Mouse (Mus musculus): Measurements from ENCODE around the gene Arfgap3. TPM values are rescaled to one million over a fixed set of nuclear protein-coding genes. Genes with fewer than 3 reads are reported as not detected.
"Not testable (repeated sequence)": the region's sequence is repeated elsewhere in the genome, so short reads cannot be mapped to it uniquely, and the experiment has no call there.

Gene Arfgap3
- polyA plus RNA-seq, 1 experiment from 2014 or later, result 36.2 TPM

- no peak overlapping the region for H3K4me3 ChIP-seq (replicated peaks; ENCODE audit: low read depth, low read length)
- peaks cover 40% of the 10 kb centered on the region for H3K36me3 ChIP-seq (ENCODE audit: insufficient read depth, low read length)
- no peak overlapping the region for H3K9ac ChIP-seq (ENCODE audit: low read depth, low read length)
- TF ChIP-seq CTCF (IDR thresholded peaks at IDR 0.05; ENCODE audit: low read depth), result no peak
- no peak overlapping the region for H3K27ac ChIP-seq
- ATAC-seq (replicated peaks; ENCODE audit: low FRiP score, low read depth) (no peak), DNase-seq (ENCODE audit: low spot score) (no peak)
- no peaks in the 10 kb centered on the region for H3K9me3 ChIP-seq (replicated peaks; ENCODE audit: low read length)
- WGBS, result 82% methylated on average over 5 of the region's 5 CpGs
- H3K4me2 ChIP-seq (ENCODE audit: low read length), result no peak overlapping the region
- no peaks in the 10 kb centered on the region for H3K27me3 ChIP-seq (ENCODE audit: insufficient read depth, low read length)
- no peaks in the 10 kb centered on the region for H3K4me1 ChIP-seq (replicated peaks; ENCODE audit: insufficient read depth, low read length)
Measured at GRCm38 (mm10) chr15:83309878-83310277, 40.2 kb downstream of the Arfgap3 start.

DNA sequence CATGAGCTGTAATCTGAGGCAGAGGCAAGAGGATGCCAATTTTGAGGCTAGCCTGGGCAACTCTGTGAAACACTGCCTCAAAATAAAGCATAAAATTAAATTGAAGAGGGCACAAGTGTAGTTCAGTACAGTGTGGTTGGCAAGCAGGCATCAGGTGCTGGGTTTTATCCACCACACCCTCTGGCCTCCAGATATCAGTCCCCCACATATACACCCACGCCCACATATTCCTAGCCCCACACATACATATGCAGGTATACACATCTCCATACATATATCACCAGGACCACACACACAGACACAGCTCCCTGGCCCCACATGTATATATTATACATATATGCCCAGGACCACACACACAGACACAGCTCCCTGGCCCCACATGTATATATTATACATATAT lies 41.3 kb downstream of the Arfgap3 start:
- not testable (repeated sequence) for DNase-seq (ENCODE audit: low spot score); H3K4me1 ChIP-seq (replicated peaks; ENCODE audit: insufficient read depth, low read length); H3K4me2 ChIP-seq (ENCODE audit: low read length); H3K27me3 ChIP-seq (ENCODE audit: insufficient read depth, low read length); H3K9me3 ChIP-seq (replicated peaks; ENCODE audit: low read length); H3K9ac ChIP-seq (ENCODE audit: low read depth, low read length); H3K4me3 ChIP-seq (replicated peaks; ENCODE audit: low read depth, low read length); H3K27ac ChIP-seq; ATAC-seq (replicated peaks; ENCODE audit: low FRiP score, low read depth)
- WGBS, result 100% methylated on average over 1 of the region's 1 CpGs
- peaks cover 32% of the 10 kb centered on the region for H3K36me3 ChIP-seq (ENCODE audit: insufficient read depth, low read length)

DNA sequence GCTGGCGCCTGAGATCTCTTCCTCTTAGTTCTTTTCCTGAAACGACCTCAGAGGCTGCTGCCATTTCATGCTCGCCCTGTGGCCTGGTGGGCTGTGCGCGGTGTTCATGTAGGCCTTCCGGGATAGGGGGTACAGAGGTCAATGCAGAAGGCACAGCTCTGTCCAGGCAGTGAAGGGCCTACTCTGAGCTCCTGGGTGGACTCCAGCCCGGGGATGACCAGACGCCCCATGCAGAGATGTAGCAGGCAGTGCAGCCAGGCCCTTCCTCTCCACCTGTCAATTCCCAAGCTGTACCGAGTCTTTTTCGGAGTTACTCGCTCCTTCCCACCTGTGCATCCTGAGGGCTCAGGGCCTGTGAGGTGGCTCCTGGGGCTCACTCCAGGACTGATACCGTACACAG lies 43.9 kb downstream of the Arfgap3 start:
- TF ChIP-seq CTCF (IDR thresholded peaks at IDR 0.05; ENCODE audit: low read depth), result no peak
- peak overlapping the region; percentile 38; the same call in 1 of the 2 replicates for H3K27ac ChIP-seq
- WGBS, result 88% methylated on average over 12 of the region's 12 CpGs
- H3K9me3 ChIP-seq (replicated peaks; ENCODE audit: low read length), result no peaks in the 10 kb centered on the region
- no peaks in the 10 kb centered on the region for H3K27me3 ChIP-seq (ENCODE audit: insufficient read depth, low read length)
- no peak overlapping the region for H3K4me3 ChIP-seq (replicated peaks; ENCODE audit: low read depth, low read length)
- ATAC-seq (replicated peaks; ENCODE audit: low FRiP score, low read depth) (no peak), DNase-seq (ENCODE audit: low spot score) (no peak)
- H3K36me3 ChIP-seq (ENCODE audit: insufficient read depth, low read length), result peaks cover 17% of the 10 kb centered on the region; the same call in 1 of the 2 replicates
- no peak overlapping the region for H3K9ac ChIP-seq (ENCODE audit: low read depth, low read length)
- H3K4me1 ChIP-seq (replicated peaks; ENCODE audit: insufficient read depth, low read length), result no peaks in the 10 kb centered on the region; the same call in 1 of the 2 replicates
- no peak overlapping the region for H3K4me2 ChIP-seq (ENCODE audit: low read length)

GRCm38 (mm10) chr15:83305192-83305921 lies 44.7 kb downstream of the Arfgap3 start:
- H3K36me3 ChIP-seq (ENCODE audit: insufficient read depth, low read length), result peaks cover 13% of the 10 kb centered on the region; the same call in 1 of the 2 replicates
- H3K9me3 ChIP-seq (replicated peaks; ENCODE audit: low read length), result no peaks in the 10 kb centered on the region
- peaks cover 4% of the 10 kb centered on the region for H3K4me1 ChIP-seq (replicated peaks; ENCODE audit: insufficient read depth, low read length)
- ATAC-seq (replicated peaks; ENCODE audit: low FRiP score, low read depth) (peak; percentile 52; the same call in 1 of the 2 replicates), DNase-seq (ENCODE audit: low spot score) (peak; percentile 50)
- no peak overlapping the region for H3K9ac ChIP-seq (ENCODE audit: low read depth, low read length)
- 55% methylated on average over 12 of the region's 12 CpGs for WGBS
- peak overlapping the region; percentile 38 for H3K27ac ChIP-seq
- H3K4me3 ChIP-seq (replicated peaks; ENCODE audit: low read depth, low read length), result no peak overlapping the region
- H3K4me2 ChIP-seq (ENCODE audit: low read length), result no peak overlapping the region
- TF ChIP-seq CTCF (IDR thresholded peaks at IDR 0.05; ENCODE audit: low read depth), result no peak
- H3K27me3 ChIP-seq (ENCODE audit: insufficient read depth, low read length), result no peaks in the 10 kb centered on the region

DNA sequence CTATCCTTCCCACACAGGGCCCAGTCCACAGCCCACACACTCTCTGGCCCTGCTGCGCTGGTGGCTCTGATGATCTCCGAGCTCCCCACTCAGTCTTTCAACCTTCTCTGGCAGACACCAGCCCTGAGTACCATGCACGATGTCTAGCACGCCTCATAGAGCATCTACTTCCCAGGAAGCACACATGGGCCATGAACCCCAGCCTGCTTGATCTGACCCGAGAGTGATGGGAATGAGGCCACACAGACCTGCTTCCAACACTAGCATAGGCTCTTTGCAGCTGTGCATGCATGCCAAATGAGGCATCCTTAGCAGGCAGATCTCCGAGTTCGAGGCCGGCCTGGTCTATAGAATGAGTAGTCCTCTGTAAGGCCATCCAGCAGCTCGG lies 45.2 kb downstream of the Arfgap3 start:
- no peak for ATAC-seq (replicated peaks; ENCODE audit: low FRiP score, low read depth)
- no peak for DNase-seq (ENCODE audit: low spot score)
- Histone ChIP-seq H3K4me1 (replicated peaks; ENCODE audit: insufficient read depth, low read length) (peaks cover 9% of the 10 kb centered on the region), H3K4me3 (replicated peaks; ENCODE audit: low read depth, low read length) (no peak overlapping the region), H3K36me3 (ENCODE audit: insufficient read depth, low read length) (peaks cover 7% of the 10 kb centered on the region; the same call in 1 of the 2 replicates), H3K9ac (ENCODE audit: low read depth, low read length) (no peak overlapping the region), H3K27me3 (ENCODE audit: insufficient read depth, low read length) (no peaks in the 10 kb centered on the region), H3K4me2 (ENCODE audit: low read length) (no peak overlapping the region), H3K9me3 (replicated peaks; ENCODE audit: low read length) (no peaks in the 10 kb centered on the region), H3K27ac (peak overlapping the region; percentile 38)
- no peak for TF ChIP-seq CTCF (IDR thresholded peaks at IDR 0.05; ENCODE audit: low read depth)
- WGBS, result 85% methylated on average over 9 of the region's 9 CpGs

- Histone ChIP-seq H3K27me3 (ENCODE audit: insufficient read depth, low read length) (no peaks in the 10 kb centered on the region), H3K9me3 (replicated peaks; ENCODE audit: low read length) (no peaks in the 10 kb centered on the region), H3K27ac (0 out of 2 replicates have a peak overlapping the region, but pooled peaks have one; percentile 38), H3K4me1 (replicated peaks; ENCODE audit: insufficient read depth, low read length) (peaks cover 9% of the 10 kb centered on the region), H3K36me3 (ENCODE audit: insufficient read depth, low read length) (peaks cover 12% of the 10 kb centered on the region; the same call in 1 of the 2 replicates), H3K4me2 (ENCODE audit: low read length) (no peak overlapping the region), H3K9ac (ENCODE audit: low read depth, low read length) (no peak overlapping the region), H3K4me3 (replicated peaks; ENCODE audit: low read depth, low read length) (no peak overlapping the region)
- ATAC-seq (replicated peaks; ENCODE audit: low FRiP score, low read depth), result no peak
- peak; percentile 30 for DNase-seq (ENCODE audit: low spot score)
- WGBS, result 76% methylated on average over 13 of the region's 13 CpGs
- TF ChIP-seq CTCF (IDR thresholded peaks at IDR 0.05; ENCODE audit: low read depth), result no peak
Measured at GRCm38 (mm10) chr15:83303656-83304484, 46.2 kb downstream of the Arfgap3 start.
